Mouse (Mus musculus) hindbrain, embryonic 10.5 days (tissue): Measurements from ENCODE around the gene Tlr2. TPM values are rescaled to one million over a fixed set of nuclear protein-coding genes. Genes with fewer than 3 reads are reported as not detected.

ENCODE experiments used
- polyA plus RNA-seq: library from polyadenylated mRNA; unstranded; fragments of >200 nt; fragmentation: Nextera tagmentation; extraction: Ambion mirVana; gene quantifications from 2 replicates; pipeline ENCODE4 v1.2.1, GENCODE M21; 2016

Tlr2 gene
- polyA plus RNA-seq, 1 experiment from 2014 or later: 1.1 TPM

Other genes with a start within 250 kb of the Tlr2 start
- gene Sfrp2, start 75.4 kb downstream of the Tlr2 start, polyA plus RNA-seq: 166 and 251 TPM in 2 replicates
- 70.2 and 70.8 TPM in 2 replicates for gene Tmem131l, start 198.4 kb upstream of the Tlr2 start, polyA plus RNA-seq